Mouse (Mus musculus) T-helper 17 cell (primary cell): ENCODE data around the gene Hbb-y.
"Not testable (repeated sequence)": the region's sequence is repeated elsewhere in the genome, so short reads cannot be mapped to it uniquely, and the experiment has no call there.

ENCODE experiments used
- in situ Hi-C, 2 experiments: fragments of 300-600 bp; cut with MboI, MseI; formaldehyde crosslinking; loops; 1 replicate in 1 of 2; 2 replicates in 1 of 2; pipeline ENCODE4 v1.15.1; 2025; ENCODE audit warnings: high pct_unique_total_duplicates in 2 of 2

The Hbb-y gene

GRCm38 (mm10) chr7:103813152-103813551, 39.9 kb downstream of the Hbb-y start:
- in situ Hi-C loops, result not testable (repeated sequence)

- in situ Hi-C loops, result no loop called here
Observed at GRCm38 (mm10) chr7:103812174-103812573, 40.8 kb downstream of the Hbb-y start.

GRCm38 (mm10) chr7:103811223-103811845, 41.7 kb downstream of the Hbb-y start:
- in situ Hi-C loops, result no loop called here

GRCm38 (mm10) chr7:103810746-103811145, 42.3 kb downstream of the Hbb-y start:
- in situ Hi-C loops, result no loop called here

- in situ Hi-C loops, result no loop called here
Observed at GRCm38 (mm10) chr7:103810296-103810695, 42.7 kb downstream of the Hbb-y start.

- in situ Hi-C loops, result loop anchor here in 1 of 2 experiments (5.0 kb wide), 1 partner anchor 102 kb away; no protein-coding TSS in a partner anchor
Observed at GRCm38 (mm10) chr7:103809801-103810155, 43.2 kb downstream of the Hbb-y start.

GRCm38 (mm10) chr7:103808971-103809800, 43.8 kb downstream of the Hbb-y start:
- in situ Hi-C loops, result loop anchor here in 1 of 2 experiments (5.0 kb wide), 1 partner anchor 102 kb away; no protein-coding TSS in a partner anchor

- in situ Hi-C loops, result loop anchor here in 1 of 2 experiments (5.0 kb wide), 1 partner anchor 101 kb away; no protein-coding TSS in a partner anchor
Observed at GRCm38 (mm10) chr7:103808120-103808519, 44.9 kb downstream of the Hbb-y start.

- in situ Hi-C loops, result loop anchor here in 1 of 2 experiments (5.0 kb wide), 1 partner anchor 100 kb away; no protein-coding TSS in a partner anchor
Observed at GRCm38 (mm10) chr7:103806856-103807255, 46.2 kb downstream of the Hbb-y start.
